Mouse (Mus musculus) adrenal gland, postnatal 14 days (tissue): ENCODE measurements at regions not wholly inside any gene's neighbourhood (a gene's known extent, or its start where the extent isn't known, plus 50 kb on each side); places are given as distances from the start of the nearest gene placed in this dataset.
A peak's percentile ranks its signal among the peaks of the same experiment; 100 is the strongest.

ENCODE experiments used
- DNase-seq: peaks from one replicate; pipeline ENCODE4 v3.0.0; 2021; ENCODE audit warnings: mixed read lengths

- no peak for DNase-seq
Observed at GRCm38 (mm10) chrX:12472296-12472695, 115.3 kb upstream of the Atp6ap2 start.

DNA sequence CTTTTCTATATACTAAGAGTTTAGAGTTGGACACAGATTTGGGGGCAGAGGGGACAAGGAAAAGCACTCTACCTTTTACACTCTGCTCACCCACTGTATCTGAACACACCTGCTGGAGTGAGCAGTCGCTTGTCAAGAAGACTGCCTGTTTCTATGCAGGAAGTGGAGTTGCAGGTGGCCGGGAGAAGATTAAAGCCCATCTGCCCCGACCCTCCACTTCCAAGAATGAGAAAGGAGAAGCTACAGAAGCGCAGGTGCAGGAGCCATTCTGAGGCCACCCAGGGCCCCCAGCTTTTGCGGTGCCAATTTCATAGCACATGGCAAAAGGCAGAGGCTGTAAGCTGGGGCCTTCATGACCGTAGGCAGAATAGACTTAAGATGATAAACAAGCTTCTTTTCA, 108.4 kb upstream of the Atp6ap2 start:
- no peak for DNase-seq

- DNase-seq, result no peak
Observed at GRCm38 (mm10) chrX:12490957-12491356, 96.6 kb upstream of the Atp6ap2 start.

DNA sequence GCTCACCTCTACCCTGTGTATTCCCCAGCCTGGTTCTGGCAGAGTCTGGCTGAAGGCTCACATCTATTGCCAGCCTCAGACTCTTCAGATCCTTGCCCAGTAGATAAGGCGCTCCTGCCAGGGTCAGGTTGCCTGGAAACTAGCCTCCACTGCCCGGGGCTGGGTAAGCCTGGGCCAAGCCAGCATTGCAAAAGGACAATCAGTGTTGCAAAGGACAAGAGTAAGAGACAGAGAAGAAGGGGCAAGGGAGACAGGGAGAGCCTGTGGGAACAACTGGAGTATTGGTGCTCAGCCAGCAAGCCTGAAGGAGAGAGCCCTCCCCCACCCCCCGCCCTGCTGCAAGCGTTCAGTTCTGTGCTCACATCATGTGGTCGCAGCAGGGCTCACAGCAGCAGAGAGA, 94.4 kb upstream of the Atp6ap2 start:
- peak; percentile 67 for DNase-seq

- DNase-seq, result peak; percentile 17
Observed at GRCm38 (mm10) chrX:12493916-12494315, 93.7 kb upstream of the Atp6ap2 start.

GRCm38 (mm10) chrX:12494535-12494934, 93.1 kb upstream of the Atp6ap2 start:
- no peak for DNase-seq

DNA sequence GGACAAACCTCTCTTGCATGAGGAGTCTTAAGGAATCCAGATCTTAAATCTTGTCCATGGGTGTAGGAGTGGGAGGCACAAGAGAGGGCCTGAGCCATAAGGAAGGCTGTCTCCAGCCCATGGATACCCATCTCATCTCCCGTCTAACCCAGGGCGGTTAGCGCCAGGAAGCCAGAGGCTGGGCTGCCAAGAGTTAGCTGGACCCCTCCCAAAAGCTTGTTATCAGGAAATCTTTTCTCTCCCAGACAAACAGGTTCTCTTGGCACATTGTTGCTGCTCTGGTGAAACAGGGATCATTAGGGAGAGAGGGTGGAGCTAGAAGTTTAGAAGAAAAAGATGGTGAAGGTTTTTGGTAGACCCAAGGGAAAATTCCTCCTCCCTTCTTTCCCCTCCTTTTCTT, 87.0 kb upstream of the Atp6ap2 start:
- peak; percentile 21 for DNase-seq

GRCm38 (mm10) chrX:12502364-12502763, 85.2 kb upstream of the Atp6ap2 start:
- no peak for DNase-seq

- DNase-seq, result no peak
Observed at GRCm38 (mm10) chrX:12503581-12503980, 84.0 kb upstream of the Atp6ap2 start.

DNA sequence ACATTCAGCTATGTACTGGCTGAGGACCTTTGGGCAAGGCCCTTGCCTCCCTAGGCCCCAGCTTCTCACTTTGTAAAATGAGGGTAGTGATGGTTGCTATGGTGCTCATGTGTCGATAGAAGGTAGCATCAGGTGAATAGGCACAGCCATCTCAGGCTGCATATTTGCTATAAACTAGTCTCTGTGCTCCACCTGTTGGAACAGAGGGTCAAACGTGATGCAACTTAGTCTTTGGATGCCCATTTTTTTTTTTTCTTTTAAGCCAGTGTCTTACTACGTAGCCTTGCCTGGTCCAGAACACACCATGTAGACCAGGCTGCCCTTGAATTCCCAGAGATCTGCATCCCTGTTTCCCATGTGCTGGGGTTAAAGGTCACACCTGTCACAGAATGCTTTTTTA, 76.5 kb upstream of the Atp6ap2 start:
- DNase-seq, result no peak

DNA sequence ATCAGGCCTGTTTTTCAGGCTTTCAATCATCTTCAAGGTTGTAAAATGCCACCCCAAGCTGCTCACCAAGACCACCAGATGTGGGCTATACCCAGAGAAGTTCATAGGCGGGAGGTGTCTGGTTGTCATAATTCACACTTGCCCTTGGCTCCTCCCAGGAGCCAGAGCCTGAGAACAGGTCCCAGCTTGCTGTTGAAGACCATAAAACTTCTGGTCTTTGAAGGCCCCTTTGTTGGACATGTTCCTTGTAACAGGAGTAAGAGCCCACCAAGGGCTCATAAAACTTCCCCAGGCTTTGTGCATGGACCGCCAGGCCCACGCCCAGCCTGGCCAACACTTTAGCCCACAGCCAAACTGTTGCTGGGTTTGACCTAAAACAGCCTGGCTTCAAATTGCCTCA, 62.6 kb upstream of the Atp6ap2 start:
- no peak for DNase-seq

DNA sequence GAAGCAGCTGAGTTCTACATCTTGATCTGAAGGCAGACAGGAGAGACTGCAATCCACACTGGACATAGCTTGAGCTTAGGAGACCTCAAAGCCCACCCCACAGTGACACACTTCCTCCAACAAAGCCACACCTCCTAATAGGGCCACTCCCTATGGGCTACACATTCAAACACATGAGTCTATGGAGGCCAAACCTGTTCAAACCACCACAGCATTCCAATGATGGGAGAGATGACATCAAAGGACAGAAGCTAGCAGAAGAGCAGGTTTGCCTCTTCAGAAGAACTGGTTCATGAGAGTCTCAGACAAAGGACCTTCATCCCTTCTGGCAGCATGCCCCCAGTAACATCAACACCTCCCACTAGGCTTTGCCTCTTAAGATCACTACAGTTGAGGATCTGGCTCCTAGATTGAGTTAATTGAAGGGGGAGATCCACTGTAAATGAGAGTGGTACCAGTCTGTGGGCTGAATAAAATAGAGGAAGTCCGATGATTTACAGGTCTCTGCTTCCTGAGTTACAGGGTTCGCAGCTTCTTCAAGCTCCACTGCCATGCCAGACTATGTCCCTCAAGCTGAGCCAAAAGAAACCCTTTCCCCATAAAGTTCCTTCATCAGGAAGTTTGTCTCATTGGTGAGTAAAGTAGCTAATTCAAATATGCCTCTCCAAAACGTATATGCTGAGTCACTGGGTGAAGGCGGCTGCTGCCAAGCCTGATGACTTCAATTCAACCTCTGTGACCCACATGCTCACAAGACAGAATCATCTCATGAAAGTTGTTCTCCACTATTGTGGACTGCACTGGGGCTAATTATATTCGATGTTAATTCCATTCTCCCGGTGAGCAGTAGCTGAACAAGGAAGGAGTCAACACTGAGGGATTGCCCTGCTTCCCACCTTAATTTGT, 56.9 kb upstream of the Atp6ap2 start:
- DNase-seq, result no peak
